Mouse (Mus musculus): ENCODE measurements around the gene Naaladl1. TPM values are rescaled to one million over a fixed set of nuclear protein-coding genes. Genes with fewer than 3 reads are reported as not detected.
"Not testable (repeated sequence)": the region's sequence is repeated elsewhere in the genome, so short reads cannot be mapped to it uniquely, and the experiment has no call there.

Gene Naaladl1
- polyA plus RNA-seq, 1 experiment, result 1.1 TPM

- no peak for TF ChIP-seq CTCF (IDR thresholded peaks at IDR 0.05; ENCODE audit: borderline replicate concordance, extremely low read depth, insufficient read depth, insufficient read length)
- no peak for TF ChIP-seq POLR2A (IDR thresholded peaks at IDR 0.05; ENCODE audit: borderline replicate concordance, extremely low read depth, insufficient read depth, insufficient read length, poor library complexity, severe bottlenecking)
- DNase-seq (ENCODE audit: low read depth), result no peak
Measured at GRCm38 (mm10) chr19:6118677-6119185, 13.1 kb downstream of the Naaladl1 start.

- TF ChIP-seq POLR2A (IDR thresholded peaks at IDR 0.05; ENCODE audit: borderline replicate concordance, extremely low read depth, insufficient read depth, insufficient read length, poor library complexity, severe bottlenecking) (no peak), CTCF (IDR thresholded peaks at IDR 0.05; ENCODE audit: borderline replicate concordance, extremely low read depth, insufficient read depth, insufficient read length) (no peak)
- no peak for DNase-seq (ENCODE audit: low read depth)
Measured at GRCm38 (mm10) chr19:6121761-6122160, 16.2 kb downstream of the Naaladl1 start.

- peak; percentile 51 for DNase-seq (ENCODE audit: low read depth)
- TF ChIP-seq POLR2A (IDR thresholded peaks at IDR 0.05; ENCODE audit: borderline replicate concordance, extremely low read depth, insufficient read depth, insufficient read length, poor library complexity, severe bottlenecking) (no peak), CTCF (IDR thresholded peaks at IDR 0.05; ENCODE audit: borderline replicate concordance, extremely low read depth, insufficient read depth, insufficient read length) (no peak)
Measured at GRCm38 (mm10) chr19:6123330-6123729, 17.7 kb downstream of the Naaladl1 start.

DNA sequence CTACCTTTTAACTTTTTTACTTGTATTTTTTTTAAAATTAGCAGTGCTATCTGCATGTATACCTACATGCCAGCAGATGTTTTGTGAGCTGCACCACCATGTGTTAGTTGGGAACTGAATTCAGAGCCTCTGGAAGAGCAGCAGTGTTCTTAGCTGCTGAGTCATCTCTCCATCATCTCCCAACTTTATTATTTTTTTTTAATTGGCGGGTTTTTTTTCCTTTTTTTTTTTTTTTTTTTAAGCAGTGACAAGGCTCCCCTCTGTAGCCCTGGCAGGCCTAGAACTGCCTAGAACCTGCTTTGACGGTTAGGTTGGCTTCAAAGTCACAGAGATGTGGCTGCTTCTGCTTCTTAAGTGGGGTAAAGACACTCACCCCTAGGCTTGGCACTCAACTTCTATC lies 19.3 kb downstream of the Naaladl1 start:
- TF ChIP-seq POLR2A (IDR thresholded peaks at IDR 0.05; ENCODE audit: borderline replicate concordance, extremely low read depth, insufficient read depth, insufficient read length, poor library complexity, severe bottlenecking) (no peak), CTCF (IDR thresholded peaks at IDR 0.05; ENCODE audit: borderline replicate concordance, extremely low read depth, insufficient read depth, insufficient read length) (no peak)
- no peak for DNase-seq (ENCODE audit: low read depth)

- DNase-seq (ENCODE audit: low read depth), result peak; percentile 39
- TF ChIP-seq CTCF (IDR thresholded peaks at IDR 0.05; ENCODE audit: borderline replicate concordance, extremely low read depth, insufficient read depth, insufficient read length), result peak; percentile 58; the same call in 1 of the 2 replicates
- no peak for TF ChIP-seq POLR2A (IDR thresholded peaks at IDR 0.05; ENCODE audit: borderline replicate concordance, extremely low read depth, insufficient read depth, insufficient read length, poor library complexity, severe bottlenecking)
Measured at GRCm38 (mm10) chr19:6126289-6126688, 20.7 kb downstream of the Naaladl1 start.

- TF ChIP-seq CTCF (IDR thresholded peaks at IDR 0.05; ENCODE audit: borderline replicate concordance, extremely low read depth, insufficient read depth, insufficient read length), result no peak
- TF ChIP-seq POLR2A (IDR thresholded peaks at IDR 0.05; ENCODE audit: borderline replicate concordance, extremely low read depth, insufficient read depth, insufficient read length, poor library complexity, severe bottlenecking), result no peak
- no peak for DNase-seq (ENCODE audit: low read depth)
Measured at GRCm38 (mm10) chr19:6126789-6127580, 21.4 kb downstream of the Naaladl1 start.

GRCm38 (mm10) chr19:6127760-6128341 lies 22.3 kb downstream of the Naaladl1 start, which contains the start of gene Snx15:
Gene Snx15, minus strand, starts transcription at chr19:6128304.
- no peak for TF ChIP-seq CTCF (IDR thresholded peaks at IDR 0.05; ENCODE audit: borderline replicate concordance, extremely low read depth, insufficient read depth, insufficient read length)
- TF ChIP-seq POLR2A (IDR thresholded peaks at IDR 0.05; ENCODE audit: borderline replicate concordance, extremely low read depth, insufficient read depth, insufficient read length, poor library complexity, severe bottlenecking), result peak; percentile 29; the same call in 1 of the 2 replicates
- peak; percentile 98 for DNase-seq (ENCODE audit: low read depth)

GRCm38 (mm10) chr19:6130414-6131128 lies 25.0 kb downstream of the Naaladl1 start:
- not testable (repeated sequence) for DNase-seq (ENCODE audit: low read depth)

GRCm38 (mm10) chr19:6132171-6132827 lies 26.7 kb downstream of the Naaladl1 start:
- no peak for DNase-seq (ENCODE audit: low read depth)
- no peak for TF ChIP-seq POLR2A (IDR thresholded peaks at IDR 0.05; ENCODE audit: borderline replicate concordance, extremely low read depth, insufficient read depth, insufficient read length, poor library complexity, severe bottlenecking)
- no peak for TF ChIP-seq CTCF (IDR thresholded peaks at IDR 0.05; ENCODE audit: borderline replicate concordance, extremely low read depth, insufficient read depth, insufficient read length)

DNA sequence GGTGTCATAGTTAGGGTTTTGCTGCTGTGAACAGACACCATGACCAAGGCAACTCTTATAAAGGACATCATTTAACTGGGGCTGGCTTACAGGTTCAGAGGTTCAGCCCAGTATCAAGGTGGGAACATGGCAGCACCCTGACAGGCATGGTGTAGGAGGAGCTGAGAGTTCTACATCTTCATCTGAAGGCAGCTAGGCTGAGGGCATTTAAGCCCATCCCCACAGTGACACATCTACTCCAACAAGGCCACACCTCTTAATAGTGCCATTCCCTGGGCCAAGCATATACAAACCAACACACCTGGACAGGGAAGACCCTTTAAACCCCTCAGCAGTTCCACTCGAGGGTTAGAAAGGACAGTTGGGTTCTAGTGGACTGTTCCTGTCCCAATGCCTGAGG lies 27.6 kb downstream of the Naaladl1 start:
- DNase-seq (ENCODE audit: low read depth), result not testable (repeated sequence)

DNA sequence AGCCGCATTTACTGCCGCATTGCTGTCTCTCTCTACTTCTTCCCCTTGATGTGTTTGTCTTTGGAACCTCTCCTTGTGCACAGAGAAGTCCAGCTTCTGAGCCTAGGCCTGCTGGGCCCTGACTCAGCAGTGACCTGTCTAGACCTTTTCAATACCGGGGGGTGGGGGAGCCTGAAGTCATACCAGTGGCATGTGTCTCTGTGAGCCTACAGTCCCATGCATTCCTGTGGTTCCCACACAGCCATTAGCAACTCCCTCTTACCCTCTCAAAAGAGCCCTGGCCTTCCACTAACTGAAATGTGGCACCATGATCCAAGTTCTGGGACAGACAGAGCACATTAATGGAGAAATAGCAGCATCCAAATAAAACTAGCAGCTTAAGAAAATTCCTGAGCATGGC lies 30.8 kb downstream of the Naaladl1 start:
- DNase-seq (ENCODE audit: low read depth), result no peak
- TF ChIP-seq CTCF (IDR thresholded peaks at IDR 0.05; ENCODE audit: borderline replicate concordance, extremely low read depth, insufficient read depth, insufficient read length) (no peak), POLR2A (IDR thresholded peaks at IDR 0.05; ENCODE audit: borderline replicate concordance, extremely low read depth, insufficient read depth, insufficient read length, poor library complexity, severe bottlenecking) (no peak)

Measured in brain, embryonic 14.5 days (tissue).